Mouse (Mus musculus): Measurements from ENCODE around the gene Fbxo5. TPM values are rescaled to one million over a fixed set of nuclear protein-coding genes. Genes with fewer than 3 reads are reported as not detected.

Gene Fbxo5
- polyA plus RNA-seq, 1 experiment, result 2.9 TPM

DNA sequence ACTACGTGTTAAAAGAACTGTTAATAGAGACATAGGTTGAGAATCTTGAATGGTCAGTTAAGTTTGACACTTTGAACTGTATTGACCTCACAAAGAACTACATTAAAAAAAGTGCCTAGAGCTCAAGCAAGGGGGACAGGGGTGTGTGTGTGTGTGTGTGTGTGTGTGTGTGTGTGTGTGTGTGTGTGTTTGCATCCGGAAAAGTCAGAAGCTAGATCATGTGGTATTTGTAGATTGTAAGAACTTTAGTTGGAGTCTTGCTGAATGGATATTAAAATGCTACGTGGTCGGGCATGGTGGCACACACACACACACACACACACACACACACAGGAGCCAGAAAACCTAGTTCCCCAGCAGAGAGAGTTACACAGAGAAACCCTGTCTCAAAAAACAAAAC, 1.6 kb upstream of the Fbxo5 start:
- no peaks in the 10 kb centered on the region for H3K27me3 ChIP-seq (ENCODE audit: control insufficient read depth, insufficient read depth, low read length)
- WGBS, result 33% methylated on average over 4 of the region's 4 CpGs
- DNase-seq (ENCODE audit: low read depth in 1 of 2, low spot score in 2 of 2), result no peak
- no peak overlapping the region; the same call in 1 of the 2 replicates for H3K27ac ChIP-seq (ENCODE audit: insufficient read depth, low read length)
- H3K4me3 ChIP-seq (ENCODE audit: extremely low read depth, insufficient read depth, insufficient read length), result no peak overlapping the region
- peaks cover 5% of the 10 kb centered on the region; the same call in 1 of the 2 replicates for H3K4me1 ChIP-seq (ENCODE audit: control insufficient read depth, insufficient read depth, insufficient read length)
- TF ChIP-seq POLR2A (IDR thresholded peaks at IDR 0.05; ENCODE audit: low read depth, low read length) (no peak), CTCF (IDR thresholded peaks at IDR 0.05; ENCODE audit: extremely low read depth, insufficient read depth, insufficient read length, insufficient replicate concordance) (no peak)
- peaks cover 7% of the 10 kb centered on the region for H3K36me3 ChIP-seq (ENCODE audit: control insufficient read depth, insufficient read depth, low read length)

DNA sequence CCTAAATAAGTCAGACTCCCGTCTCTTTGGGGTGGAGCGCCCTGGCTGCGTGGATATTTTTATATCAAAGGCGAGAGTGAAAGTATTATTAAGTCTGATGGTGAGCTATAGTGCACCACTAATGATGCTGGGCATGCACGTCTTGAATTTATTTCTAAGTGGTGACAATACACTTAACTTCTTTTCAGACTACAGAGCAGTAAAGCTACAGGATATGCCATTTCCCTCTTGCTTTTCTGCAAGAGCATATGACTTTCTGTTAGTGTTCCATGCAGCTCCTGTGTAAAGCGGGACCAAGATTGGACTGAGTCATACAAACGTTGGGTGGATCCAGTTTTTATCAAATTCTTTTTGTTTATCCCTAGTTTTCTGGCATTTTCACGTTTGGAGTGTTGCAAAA, 1.0 kb upstream of the Fbxo5 start:
- no peak for TF ChIP-seq POLR2A (IDR thresholded peaks at IDR 0.05; ENCODE audit: low read depth, low read length)
- Histone ChIP-seq H3K27ac (ENCODE audit: insufficient read depth, low read length) (peak overlapping the region; percentile 56), H3K36me3 (ENCODE audit: control insufficient read depth, insufficient read depth, low read length) (peaks cover 5% of the 10 kb centered on the region), H3K4me1 (ENCODE audit: control insufficient read depth, insufficient read depth, insufficient read length) (peaks cover 5% of the 10 kb centered on the region; the same call in 1 of the 2 replicates), H3K4me3 (ENCODE audit: extremely low read depth, insufficient read depth, insufficient read length) (peak overlapping the region; percentile 52), H3K27me3 (ENCODE audit: control insufficient read depth, insufficient read depth, low read length) (no peaks in the 10 kb centered on the region)
- no peak for DNase-seq (ENCODE audit: low read depth in 1 of 2, low spot score in 2 of 2)
- 6% methylated on average over 8 of the region's 8 CpGs for WGBS

DNA sequence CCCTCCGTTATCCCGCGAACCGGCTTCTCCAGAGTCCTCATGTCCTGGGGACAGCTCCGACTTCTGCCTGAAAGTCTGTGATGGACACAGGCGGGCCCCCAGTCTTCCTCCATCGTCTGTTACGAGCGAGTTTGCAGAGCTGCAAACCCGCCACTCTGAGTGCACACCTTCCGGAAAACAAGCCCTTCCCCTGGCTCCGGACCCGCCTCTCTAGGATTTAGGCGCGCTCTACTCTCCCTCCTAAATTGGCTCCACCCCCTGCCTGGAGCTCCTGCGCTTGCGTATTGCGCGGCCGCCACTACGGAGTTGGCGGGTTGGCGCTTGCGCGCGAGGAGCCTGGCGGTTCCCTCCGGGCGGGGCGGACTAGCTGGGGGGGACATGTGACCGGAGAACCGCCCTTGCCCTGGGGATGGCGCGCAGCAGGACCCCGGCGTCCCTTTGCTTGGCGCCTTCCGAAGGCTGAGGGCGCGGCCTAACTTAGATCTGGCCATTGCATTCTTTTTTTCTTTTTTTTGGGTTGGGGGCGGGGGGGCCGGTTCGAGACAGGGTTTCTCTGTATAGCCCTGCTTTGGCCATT, 419 bp upstream of the Fbxo5 start:
- Histone ChIP-seq H3K36me3 (ENCODE audit: control insufficient read depth, insufficient read depth, low read length) (peaks cover 6% of the 10 kb centered on the region), H3K4me3 (ENCODE audit: extremely low read depth, insufficient read depth, insufficient read length) (peak overlapping the region; percentile 82), H3K4me1 (ENCODE audit: control insufficient read depth, insufficient read depth, insufficient read length) (peaks cover 5% of the 10 kb centered on the region; the same call in 1 of the 2 replicates), H3K27me3 (ENCODE audit: control insufficient read depth, insufficient read depth, low read length) (no peaks in the 10 kb centered on the region), H3K27ac (ENCODE audit: insufficient read depth, low read length) (peak overlapping the region; percentile 94)
- under 1% methylated on average over 43 of the region's 43 CpGs for WGBS
- DNase-seq (ENCODE audit: low read depth in 1 of 2, low spot score in 2 of 2), result peak; percentile 96
- TF ChIP-seq POLR2A (IDR thresholded peaks at IDR 0.05; ENCODE audit: low read depth, low read length) (peak; percentile 14; the same call in 1 of the 2 replicates), CTCF (IDR thresholded peaks at IDR 0.05; ENCODE audit: extremely low read depth, insufficient read depth, insufficient read length, insufficient replicate concordance) (no peak)

DNA sequence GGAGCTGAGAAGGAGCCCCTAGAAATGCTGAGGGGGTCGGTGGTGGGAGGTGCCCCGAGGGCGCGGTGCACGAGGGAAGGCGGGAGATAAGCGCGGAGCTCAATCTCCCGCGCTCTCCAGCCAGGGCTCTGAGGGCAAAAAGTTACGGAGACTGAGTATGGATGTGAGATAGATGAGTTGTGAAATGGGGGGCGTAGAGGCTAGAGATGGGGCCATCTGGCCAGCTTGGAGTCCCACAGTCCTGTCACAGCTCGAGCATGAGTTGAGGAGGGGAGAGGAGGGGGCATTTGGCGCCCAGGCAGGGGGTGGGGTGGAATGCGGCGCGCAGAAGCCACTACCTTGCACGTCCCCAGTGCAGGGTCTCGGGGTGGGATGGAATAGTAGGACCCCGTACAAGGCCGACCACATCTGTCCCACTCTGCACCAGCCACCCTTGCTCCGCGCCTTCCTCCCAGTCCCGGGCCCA, 676 bp downstream of the Fbxo5 start:
- under 1% methylated on average over 19 of the region's 24 CpGs for WGBS
- no peak for TF ChIP-seq CTCF (IDR thresholded peaks at IDR 0.05; ENCODE audit: extremely low read depth, insufficient read depth, insufficient read length, insufficient replicate concordance)
- no peak for TF ChIP-seq POLR2A (IDR thresholded peaks at IDR 0.05; ENCODE audit: low read depth, low read length)
- peak in 1 of 2 experiments; percentile 9 for DNase-seq (ENCODE audit: low read depth in 1 of 2, low spot score in 2 of 2)
- H3K36me3 ChIP-seq (ENCODE audit: control insufficient read depth, insufficient read depth, low read length), result peaks cover 14% of the 10 kb centered on the region
- peaks cover 5% of the 10 kb centered on the region; the same call in 1 of the 2 replicates for H3K4me1 ChIP-seq (ENCODE audit: control insufficient read depth, insufficient read depth, insufficient read length)
- peak overlapping the region; percentile 67 for H3K4me3 ChIP-seq (ENCODE audit: extremely low read depth, insufficient read depth, insufficient read length)
- no peak overlapping the region for H3K27ac ChIP-seq (ENCODE audit: insufficient read depth, low read length)
- no peaks in the 10 kb centered on the region for H3K27me3 ChIP-seq (ENCODE audit: control insufficient read depth, insufficient read depth, low read length)

DNA sequence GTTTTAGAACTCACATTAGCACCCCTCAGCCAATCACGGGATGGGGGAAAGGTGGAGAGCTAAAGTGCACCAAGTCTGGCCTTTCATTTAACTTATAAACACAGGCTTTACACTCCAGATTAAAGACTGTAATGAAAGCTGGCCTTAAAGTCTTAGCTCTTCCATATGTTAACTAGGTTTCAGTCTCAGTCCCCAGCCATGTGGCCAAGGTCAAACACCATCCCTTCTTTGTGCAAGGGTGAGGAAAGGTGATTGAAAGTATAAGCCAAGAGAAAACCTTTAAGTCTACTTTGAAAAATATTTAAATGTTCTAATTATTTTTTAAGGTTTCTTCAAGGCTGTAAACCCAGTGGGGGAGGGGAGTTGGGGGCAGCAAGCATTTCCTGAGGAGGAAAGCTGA, 1.7 kb downstream of the Fbxo5 start:
- no peak for DNase-seq (ENCODE audit: low read depth in 1 of 2, low spot score in 2 of 2)
- WGBS, result 9% methylated on average over 1 of the region's 1 CpGs
- Histone ChIP-seq H3K27me3 (ENCODE audit: control insufficient read depth, insufficient read depth, low read length) (no peaks in the 10 kb centered on the region), H3K4me3 (ENCODE audit: extremely low read depth, insufficient read depth, insufficient read length) (peak overlapping the region; percentile 12; the same call in 1 of the 2 replicates), H3K36me3 (ENCODE audit: control insufficient read depth, insufficient read depth, low read length) (peaks cover 17% of the 10 kb centered on the region), H3K4me1 (ENCODE audit: control insufficient read depth, insufficient read depth, insufficient read length) (peaks cover 5% of the 10 kb centered on the region; the same call in 1 of the 2 replicates), H3K27ac (ENCODE audit: insufficient read depth, low read length) (no peak overlapping the region)
- TF ChIP-seq CTCF (IDR thresholded peaks at IDR 0.05; ENCODE audit: extremely low read depth, insufficient read depth, insufficient read length, insufficient replicate concordance) (no peak), POLR2A (IDR thresholded peaks at IDR 0.05; ENCODE audit: low read depth, low read length) (no peak)

DNA sequence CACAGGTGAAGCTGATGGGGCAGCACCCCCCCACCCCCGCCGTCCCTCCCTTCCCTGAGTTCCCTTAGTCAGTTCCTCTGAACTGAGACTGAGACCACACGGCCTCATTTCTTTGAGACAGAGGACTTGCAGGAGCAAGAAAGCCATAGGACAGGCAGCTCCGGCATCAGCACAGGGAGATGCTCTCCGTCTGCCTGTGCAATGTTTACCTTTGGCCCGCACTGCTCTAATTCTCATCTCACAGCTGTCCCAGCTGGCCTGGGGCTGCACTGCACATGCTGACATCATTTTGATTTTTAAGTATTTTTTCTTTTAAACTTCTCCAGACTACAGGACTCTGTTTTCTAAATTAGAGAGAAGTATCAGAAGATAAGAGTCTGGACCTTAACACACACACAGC, 2.5 kb downstream of the Fbxo5 start:
- Histone ChIP-seq H3K4me1 (ENCODE audit: control insufficient read depth, insufficient read depth, insufficient read length) (peaks cover 5% of the 10 kb centered on the region; the same call in 1 of the 2 replicates), H3K27me3 (ENCODE audit: control insufficient read depth, insufficient read depth, low read length) (no peaks in the 10 kb centered on the region), H3K36me3 (ENCODE audit: control insufficient read depth, insufficient read depth, low read length) (peaks cover 21% of the 10 kb centered on the region), H3K4me3 (ENCODE audit: extremely low read depth, insufficient read depth, insufficient read length) (no peak overlapping the region), H3K27ac (ENCODE audit: insufficient read depth, low read length) (no peak overlapping the region)
- 34% methylated on average over 6 of the region's 6 CpGs for WGBS
- no peak for TF ChIP-seq POLR2A (IDR thresholded peaks at IDR 0.05; ENCODE audit: low read depth, low read length)
- TF ChIP-seq CTCF (IDR thresholded peaks at IDR 0.05; ENCODE audit: extremely low read depth, insufficient read depth, insufficient read length, insufficient replicate concordance), result no peak
- DNase-seq (ENCODE audit: low read depth in 1 of 2, low spot score in 2 of 2), result no peak

DNA sequence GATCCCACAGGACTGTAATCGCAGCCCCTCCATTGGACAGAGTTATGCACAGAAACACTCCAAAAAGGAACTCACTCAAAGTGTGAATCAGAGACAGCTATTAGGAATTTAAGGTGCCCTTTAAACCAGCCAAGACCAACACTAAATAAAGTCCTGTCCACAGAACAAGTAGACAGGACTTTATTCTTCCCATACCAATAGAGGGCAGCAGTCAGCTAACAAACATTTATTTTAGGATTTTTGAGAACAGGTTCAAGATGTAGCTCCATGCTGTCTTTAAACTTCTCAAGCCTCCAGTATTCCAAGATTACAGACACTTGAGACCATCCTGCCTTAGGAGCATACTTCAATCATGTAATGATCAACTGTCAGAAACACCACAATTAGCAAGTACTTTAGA, 4.9 kb downstream of the Fbxo5 start:
- no peaks in the 10 kb centered on the region for H3K27me3 ChIP-seq (ENCODE audit: control insufficient read depth, insufficient read depth, low read length)
- WGBS, result 100% methylated on average over 1 of the region's 1 CpGs
- no peak for TF ChIP-seq POLR2A (IDR thresholded peaks at IDR 0.05; ENCODE audit: low read depth, low read length)
- no peak for TF ChIP-seq CTCF (IDR thresholded peaks at IDR 0.05; ENCODE audit: extremely low read depth, insufficient read depth, insufficient read length, insufficient replicate concordance)
- DNase-seq (ENCODE audit: low read depth in 1 of 2, low spot score in 2 of 2), result no peak
- no peak overlapping the region for H3K4me3 ChIP-seq (ENCODE audit: extremely low read depth, insufficient read depth, insufficient read length)
- no peak overlapping the region for H3K27ac ChIP-seq (ENCODE audit: insufficient read depth, low read length)
- H3K36me3 ChIP-seq (ENCODE audit: control insufficient read depth, insufficient read depth, low read length), result peaks cover 21% of the 10 kb centered on the region
- H3K4me1 ChIP-seq (ENCODE audit: control insufficient read depth, insufficient read depth, insufficient read length), result peaks cover 5% of the 10 kb centered on the region; the same call in 1 of the 2 replicates

Measured in spleen, adult 2 months (tissue).